Mouse (Mus musculus) frontal cortex, adult 2 months (tissue): ENCODE results near the gene Ptpn21. TPM values are rescaled to one million over a fixed set of nuclear protein-coding genes. Genes with fewer than 3 reads are reported as not detected.

ENCODE experiments used
- DNase-seq, 2 experiments: peaks; one replicate each; pipeline ENCODE4 v3.0.0; 2022; ENCODE audit warnings: low spot score in 1 of 2; ENCODE audit errors: extremely low spot score in 1 of 2
- polyA plus RNA-seq: library from polyadenylated mRNA; depleted of rRNA; stranded (reverse); fragments of >200 nt; gene quantifications from 2 replicates; pipeline ENCODE4 v1.2.3, GENCODE M21; 2012

Ptpn21 gene
- polyA plus RNA-seq, 1 experiment: 8.8 TPM

- DNase-seq: no peak
Observed at GRCm38 (mm10) chr12:98724976-98725375, 12.2 kb downstream of the Ptpn21 start.

GRCm38 (mm10) chr12:98724224-98724623, 13.0 kb downstream of the Ptpn21 start:
- DNase-seq: no peak

GRCm38 (mm10) chr12:98721030-98721429, 16.2 kb downstream of the Ptpn21 start:
- no peak for DNase-seq

GRCm38 (mm10) chr12:98720628-98721027, 16.6 kb downstream of the Ptpn21 start:
- DNase-seq: no peak

GRCm38 (mm10) chr12:98716142-98716541, 21.1 kb downstream of the Ptpn21 start:
- DNase-seq: no peak

GRCm38 (mm10) chr12:98714757-98715156, 22.4 kb downstream of the Ptpn21 start:
- no peak for DNase-seq

- DNase-seq: no peak
Observed at GRCm38 (mm10) chr12:98713621-98714103, 23.5 kb downstream of the Ptpn21 start.

- DNase-seq: no peak
Observed at GRCm38 (mm10) chr12:98712819-98713218, 24.4 kb downstream of the Ptpn21 start.

- no peak for DNase-seq
Observed at GRCm38 (mm10) chr12:98703961-98704360, 33.2 kb downstream of the Ptpn21 start.

GRCm38 (mm10) chr12:98703554-98703953, 33.7 kb downstream of the Ptpn21 start:
- no peak for DNase-seq

- DNase-seq: no peak
Observed at GRCm38 (mm10) chr12:98701564-98701963, 35.6 kb downstream of the Ptpn21 start.

- peak in 1 of 2 experiments; percentile 36 for DNase-seq
Observed at GRCm38 (mm10) chr12:98697202-98697601, 40.0 kb downstream of the Ptpn21 start.

- DNase-seq: no peak
Observed at GRCm38 (mm10) chr12:98690230-98690629, 47.0 kb downstream of the Ptpn21 start.

- no peak for DNase-seq
Observed at GRCm38 (mm10) chr12:98683574-98683973, 53.6 kb downstream of the Ptpn21 start.

- no peak for DNase-seq
Observed at GRCm38 (mm10) chr12:98683171-98683570, 54.0 kb downstream of the Ptpn21 start.

- no peak for DNase-seq
Observed at GRCm38 (mm10) chr12:98682196-98682595, 55.0 kb downstream of the Ptpn21 start.

GRCm38 (mm10) chr12:98679906-98680305, 57.3 kb downstream of the Ptpn21 start:
- no peak for DNase-seq

GRCm38 (mm10) chr12:98677336-98677735, 59.9 kb downstream of the Ptpn21 start:
- DNase-seq: no peak

- DNase-seq: no peak
Observed at GRCm38 (mm10) chr12:98676861-98677260, 60.3 kb downstream of the Ptpn21 start.

- peak; percentile 29 to 84 for DNase-seq
Observed at GRCm38 (mm10) chr12:98674627-98675143, 62.5 kb downstream of the Ptpn21 start.

GRCm38 (mm10) chr12:98673879-98674278, 63.3 kb downstream of the Ptpn21 start:
- DNase-seq: no peak

- DNase-seq: no peak
Observed at GRCm38 (mm10) chr12:98670429-98670828, 66.8 kb downstream of the Ptpn21 start.

GRCm38 (mm10) chr12:98669864-98670263, 67.3 kb downstream of the Ptpn21 start:
- DNase-seq: no peak
